In the genomic region with DNA sequence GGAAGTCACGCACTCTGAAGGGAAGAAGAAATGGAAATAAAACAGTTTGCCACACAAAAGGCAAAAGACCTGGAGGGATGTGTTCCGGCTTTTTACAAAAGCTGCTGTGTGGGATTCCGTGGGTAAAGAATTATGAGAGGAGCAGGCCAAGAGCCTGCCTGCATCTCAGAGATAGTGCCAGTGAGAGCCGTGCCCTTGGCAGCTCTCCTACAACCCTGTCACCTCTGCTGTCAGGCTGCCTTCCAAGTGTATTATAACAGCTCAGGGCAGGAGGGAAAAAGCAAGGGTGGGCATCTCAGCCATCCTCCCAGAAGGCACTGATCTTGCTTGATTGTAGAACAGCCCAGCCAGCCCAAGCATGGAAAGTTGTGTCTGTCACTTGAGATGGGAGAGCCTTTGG, we compare ENCODE assay signal across 21 mouse cellular contexts.
DNase-seq lines count a peak whose midpoint lies in the region; ATAC-seq and TF ChIP-seq lines count a peak whose summit lies in the region.
"Had no signal": no experiment of that assay in that cellular context is flagged by ENCODE, and none has a peak within 500 bp of the region (broad histone marks: within the 10 kb centered on the region; RNA-seq: fewer than 3 reads in every experiment).

No protein-coding gene starts in this region.

- TF ChIP-seq POLR2A in kidney, adult 2 months (IDR thresholded peaks at IDR 0.05; ENCODE audit: low read depth, low read length), result no peak
- no peak for TF ChIP-seq POLR2A in brain, embryonic 14.5 days (IDR thresholded peaks at IDR 0.05; ENCODE audit: borderline replicate concordance, extremely low read depth, insufficient read depth, insufficient read length, poor library complexity, severe bottlenecking)

- H3K27ac ChIP-seq in gastrocnemius, adult 2 months, result no peak overlapping the region
- H3K27ac ChIP-seq in kidney, adult 2 months (ENCODE audit: insufficient read depth, low read depth, low read length), result no peak overlapping the region
- H3K27ac ChIP-seq in forebrain, embryonic 14.5 days (ENCODE audit: low read depth, low read length), result no peak overlapping the region
- H3K27ac ChIP-seq: embryonic facial prominence, embryonic 12.5 days; forebrain, embryonic 10.5 days; heart, embryonic 13.5 days; intestine, embryonic 15.5 days; kidney, postnatal 0 days; layer of hippocampus, adult 2 months had no signal

- ATAC-seq in forebrain, embryonic 14.5 days, result no peak
- ATAC-seq: intestine, embryonic 15.5 days had no signal

- no peak for TF ChIP-seq CTCF in gastrocnemius, adult 2 months (IDR thresholded peaks at IDR 0.05)
- TF ChIP-seq CTCF in kidney, adult 2 months (conservative IDR thresholded peaks at IDR 0.05; ENCODE audit: insufficient read depth, insufficient read length, low read depth, low read length), result no peak
- no peak for TF ChIP-seq CTCF in brain, embryonic 14.5 days (IDR thresholded peaks at IDR 0.05; ENCODE audit: borderline replicate concordance, extremely low read depth, insufficient read depth, insufficient read length)

- H3K27me3 ChIP-seq in kidney, adult 2 months (replicated peaks; ENCODE audit: control insufficient read depth, insufficient read depth, low read length), result no peaks in the 10 kb centered on the region
- no peaks in the 10 kb centered on the region for H3K27me3 ChIP-seq in forebrain, embryonic 14.5 days (replicated peaks; ENCODE audit: control insufficient read depth, insufficient read depth, low read length)
- H3K27me3 ChIP-seq: embryonic facial prominence, embryonic 12.5 days; intestine, embryonic 15.5 days had no signal

- H3K9ac ChIP-seq in forebrain, embryonic 14.5 days (ENCODE audit: low read length), result no peak overlapping the region
- H3K9ac ChIP-seq: embryonic facial prominence, embryonic 12.5 days; heart, embryonic 13.5 days; intestine, embryonic 15.5 days had no signal

- H3K4me1 ChIP-seq in kidney, adult 2 months (ENCODE audit: control insufficient read depth, insufficient read depth, low read length), result no peaks in the 10 kb centered on the region
- H3K4me1 ChIP-seq in forebrain, embryonic 14.5 days (ENCODE audit: control insufficient read depth, insufficient read depth, low read length), result peaks cover 7% of the 10 kb centered on the region; the same call in 1 of the 2 replicates
- H3K4me1 ChIP-seq: intestine, embryonic 15.5 days had no signal

- H3K4me3 ChIP-seq in gastrocnemius, adult 2 months, result no peak overlapping the region
- H3K4me3 ChIP-seq in kidney, adult 2 months (ENCODE audit: insufficient read depth, low read depth, low read length), result no peak overlapping the region
- no peak overlapping the region for H3K4me3 ChIP-seq in forebrain, embryonic 14.5 days (ENCODE audit: low read depth, low read length)
- H3K4me3 ChIP-seq: embryonic facial prominence, embryonic 12.5 days; forebrain, embryonic 10.5 days; heart, embryonic 13.5 days; intestine, embryonic 15.5 days; layer of hippocampus, adult 2 months; megakaryocyte, embryonic 14.5 days had no signal

- H3K9me3 ChIP-seq in forebrain, embryonic 14.5 days (replicated peaks; ENCODE audit: control insufficient read depth, low read length), result no peaks in the 10 kb centered on the region
- H3K9me3 ChIP-seq: embryonic facial prominence, embryonic 12.5 days; forebrain, embryonic 10.5 days; G1E; intestine, embryonic 15.5 days had no signal

- DNase-seq in gastrocnemius, adult 2 months, result peak; percentile 52
- no peak for DNase-seq in gastrocnemius, postnatal 10 days
- DNase-seq in kidney, adult 2 months, result peak; percentile 7
- DNase-seq in kidney, adult 18-20 months, result no peak
- DNase-seq in brain, embryonic 14.5 days (ENCODE audit: low read depth), result peak; percentile 53
- DNase-seq in heart, postnatal 10 days, result peak; percentile 60
- DNase-seq in layer of hippocampus, postnatal 25 days (ENCODE audit: extremely low spot score in 1 of 2, low spot score in 1 of 2), result no peak
- DNase-seq in forebrain, embryonic 14.5 days (ENCODE audit: low spot score), result no peak
- DNase-seq: adrenal gland, postnatal 36 days; cerebellum, postnatal 36 days; right cerebral cortex, adult 18-20 months; thymus, postnatal 25 days had no signal

- H3K36me3 ChIP-seq in kidney, adult 2 months (ENCODE audit: control insufficient read depth, insufficient read depth, low read length), result no peaks in the 10 kb centered on the region
- H3K36me3 ChIP-seq in forebrain, embryonic 14.5 days (ENCODE audit: control insufficient read depth, insufficient read depth, low read length), result no peaks in the 10 kb centered on the region
- H3K36me3 ChIP-seq: embryonic facial prominence, embryonic 12.5 days; forebrain, embryonic 10.5 days; G1E; heart, embryonic 13.5 days; intestine, embryonic 15.5 days had no signal

- WGBS in kidney, adult 2 months, result 81% methylated on average over 4 of the region's 4 CpGs
- whole genome bisulfite sequencing in forebrain, embryonic 14.5 days, result 73% methylated on average over 4 of the region's 4 CpGs

- intact Hi-C loops in gastrocnemius, adult 2 months (cut with DNase I), result no loop called here
- intact Hi-C loops in heart, postnatal 10 days (cut with DNase I), result no loop called here

- H3K4me2 ChIP-seq in forebrain, embryonic 14.5 days (ENCODE audit: low read length), result no peak overlapping the region
- H3K4me2 ChIP-seq: embryonic facial prominence, embryonic 12.5 days; heart, embryonic 13.5 days; intestine, embryonic 15.5 days; liver, embryonic 11.5 days had no signal

Comparison
In these comparisons a context has a peak if more than half of its experiments do, and no peak if none do; other contexts are left out.
1. DNase-seq: peak in gastrocnemius, adult 2 months (single experiment), kidney, adult 2 months (single experiment), brain, embryonic 14.5 days (single experiment) and heart, postnatal 10 days (2 of 2); none in gastrocnemius, postnatal 10 days (single experiment), kidney, adult 18-20 months (single experiment), layer of hippocampus, postnatal 25 days (0 of 2) and forebrain, embryonic 14.5 days (single experiment).